Mouse (Mus musculus): ENCODE data around the gene Rpe65. TPM values are rescaled to one million over a fixed set of nuclear protein-coding genes. Genes with fewer than 3 reads are reported as not detected.

The Rpe65 gene
- not detected in 2 replicates for polyA plus RNA-seq (2015; fragmentation: Nextera tagmentation; extraction: Ambion mirVana)

DNA sequence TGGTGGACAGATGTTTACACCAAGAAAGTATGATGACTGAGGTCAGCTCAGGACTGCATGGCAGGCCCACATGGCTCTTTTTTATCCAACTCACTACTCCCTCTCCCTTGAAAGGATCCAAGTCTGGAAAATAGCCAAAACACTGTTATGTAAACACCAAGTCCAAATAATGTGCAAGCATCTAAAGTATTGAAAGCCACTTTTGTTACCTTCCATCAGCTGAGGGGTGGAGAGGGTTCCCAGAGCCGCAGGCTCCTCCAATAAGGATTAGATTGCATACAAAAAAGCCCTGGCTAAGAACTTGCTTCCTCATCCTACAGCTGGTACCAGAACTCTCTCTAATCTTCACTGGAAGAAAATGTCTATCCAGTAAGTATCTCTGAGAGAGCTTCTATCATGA is at the start of gene Rpe65:
Gene Rpe65, plus strand, starts transcription at position 301 of the 400 bp plus-strand sequence.

Other genes with a start within 250 kb of the Rpe65 start
- gene Depdc1a, start 103.7 kb upstream of the Rpe65 start, polyA plus RNA-seq (2015; fragmentation: Nextera tagmentation; extraction: Ambion mirVana) = 8.7 and 13.9 TPM in 2 replicates
- gene Wls, start 240.5 kb downstream of the Rpe65 start, polyA plus RNA-seq (2015; fragmentation: Nextera tagmentation; extraction: Ambion mirVana) = 50.6 and 60.1 TPM in 2 replicates

All from adrenal gland, postnatal 0 days (tissue).